Mouse (Mus musculus) liver, adult 2 months (tissue): ENCODE data around the gene Duoxa1.

ENCODE experiments used
- CTCF ChIP-seq: fragments of 200-500 bp; IDR thresholded peaks from 2 replicates; pipeline ENCODE4 v1.5.1; 2011; ENCODE audit warnings: low read depth, low read length, control low read depth
- POLR2A ChIP-seq: fragments of 200-500 bp; IDR thresholded peaks from 2 replicates; pipeline ENCODE4 v1.6.1; 2011; ENCODE audit warnings: low read length, control low read depth; ENCODE audit not compliant: insufficient read depth; ENCODE audit errors: extremely low read depth

GRCm38 (mm10) chr2:122305097-122305892, 8.2 kb downstream of the Duoxa1 start:
- TF ChIP-seq CTCF = no peak
- TF ChIP-seq POLR2A = no peak
